Mouse (Mus musculus): ENCODE results near the gene Scamp5.

The Scamp5 gene

DNA sequence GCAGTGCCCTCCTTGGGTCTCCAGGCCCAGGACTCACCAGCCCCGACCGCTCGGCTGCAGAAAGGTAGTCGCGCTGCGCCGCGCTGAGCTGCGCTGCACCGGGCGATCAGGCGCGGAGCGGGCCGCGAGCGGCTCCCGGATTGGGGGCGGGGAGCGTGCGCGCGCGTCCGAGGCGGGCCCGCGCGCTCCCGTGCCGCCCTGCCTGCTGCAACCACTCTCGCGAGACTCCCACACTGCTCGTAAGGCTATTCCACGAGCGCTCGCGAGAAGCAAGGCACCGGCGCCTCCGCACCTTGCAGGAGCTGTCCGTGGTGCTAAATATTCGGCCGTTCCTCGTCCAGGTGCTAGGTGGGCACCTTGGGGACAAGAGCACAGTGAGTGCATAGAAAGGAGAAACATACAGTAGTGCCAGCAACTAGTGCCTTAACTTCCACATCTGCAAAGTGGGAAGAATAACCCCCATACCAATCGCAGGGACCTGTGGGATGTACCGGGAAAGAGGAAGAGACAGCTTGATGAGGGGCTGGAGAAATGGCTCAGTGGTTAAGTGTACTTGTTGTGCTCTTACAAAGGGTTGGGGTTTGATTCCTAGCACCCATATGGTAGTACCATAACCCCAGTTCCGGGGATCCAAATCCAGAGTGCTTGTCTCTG lies at the start of gene Scamp5:
Gene Scamp5, minus strand, starts transcription at position 165 of the 654 bp plus-strand sequence.
- DNase-seq (ENCODE audit: low read depth, low spot score): peak; percentile 97

DNA sequence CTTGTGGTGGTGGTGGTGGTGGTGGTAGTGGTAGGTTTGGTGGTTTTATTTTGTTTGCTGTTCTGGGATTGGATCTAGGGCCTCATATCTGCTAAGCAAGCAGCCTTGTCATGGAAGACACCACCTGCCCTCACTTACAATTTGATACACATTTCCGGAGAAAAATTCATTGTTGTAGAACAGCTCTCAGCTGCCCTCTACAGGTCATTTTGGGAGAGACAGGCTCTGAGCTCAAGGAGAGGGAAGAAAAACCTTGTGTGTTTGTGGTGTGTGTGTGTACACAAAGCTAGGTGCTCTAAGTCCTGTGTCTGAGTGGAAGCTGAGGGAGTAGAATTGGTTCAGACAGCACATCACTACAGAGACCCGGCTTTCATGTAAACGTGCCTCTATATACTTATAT lies 49.3 kb upstream of the Scamp5 start:
- DNase-seq (ENCODE audit: low read depth, low spot score): peak; percentile 75

DNA sequence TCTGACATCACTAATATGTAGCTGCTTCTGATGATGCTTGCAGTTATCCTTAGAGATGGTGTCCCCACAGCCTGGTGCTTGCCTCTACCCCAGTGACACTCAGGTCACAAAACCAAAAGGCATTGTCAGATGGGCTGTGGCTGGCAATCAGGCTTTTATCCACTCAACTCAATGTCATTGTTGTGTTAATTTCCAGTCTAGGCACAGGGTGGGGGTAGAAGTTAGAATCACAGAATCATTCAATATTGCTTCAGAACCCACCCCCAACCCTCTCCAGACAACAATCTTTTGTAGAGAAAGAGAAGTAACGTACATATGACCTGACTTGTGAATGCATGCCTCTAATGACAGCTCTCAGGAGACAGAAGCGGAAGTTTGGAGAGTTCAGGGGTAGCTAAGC lies 42.7 kb upstream of the Scamp5 start:
- peak; percentile 85 for DNase-seq (ENCODE audit: low read depth, low spot score)

DNA sequence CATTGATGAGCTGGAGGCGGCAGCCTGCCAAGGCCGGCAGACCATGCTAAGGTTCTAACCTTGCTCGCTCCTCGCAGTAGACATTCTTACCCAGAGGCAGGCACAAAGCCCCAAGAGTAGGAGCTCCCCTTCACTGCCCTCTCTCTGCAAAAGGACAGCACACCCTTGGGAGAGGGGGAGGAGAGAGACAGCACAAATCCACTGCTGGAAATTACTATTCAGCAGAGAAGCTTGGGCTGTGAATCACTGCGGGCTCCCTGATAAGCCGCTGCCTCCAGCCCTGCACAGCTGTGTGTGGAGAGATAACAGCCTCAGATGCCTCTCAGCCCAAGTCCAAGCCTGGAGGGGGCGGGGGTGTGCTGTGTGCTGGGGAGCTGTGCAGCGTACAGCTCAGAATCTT lies 37.8 kb upstream of the Scamp5 start:
- DNase-seq (ENCODE audit: low read depth, low spot score): peak; percentile 48

DNA sequence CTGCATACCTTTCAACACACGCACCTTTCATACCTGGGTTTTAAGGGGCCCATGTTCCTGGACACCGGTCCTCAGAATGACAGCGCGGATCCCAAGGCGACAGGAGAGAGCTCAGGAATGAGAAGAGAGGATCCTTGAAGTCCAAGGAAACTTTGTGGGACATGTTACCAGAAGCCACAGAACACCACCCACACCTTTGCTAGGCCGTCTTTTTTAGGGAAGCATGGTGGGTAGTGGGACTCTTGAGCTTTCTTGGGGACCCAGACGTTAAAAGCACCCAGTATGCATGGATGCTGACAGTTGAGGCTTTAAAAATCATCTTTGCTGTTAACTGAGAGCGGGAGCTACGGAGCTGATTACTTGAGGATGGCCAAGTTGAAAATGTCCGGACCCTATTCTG lies 37.0 kb upstream of the Scamp5 start:
- DNase-seq (ENCODE audit: low read depth, low spot score): no peak

DNA sequence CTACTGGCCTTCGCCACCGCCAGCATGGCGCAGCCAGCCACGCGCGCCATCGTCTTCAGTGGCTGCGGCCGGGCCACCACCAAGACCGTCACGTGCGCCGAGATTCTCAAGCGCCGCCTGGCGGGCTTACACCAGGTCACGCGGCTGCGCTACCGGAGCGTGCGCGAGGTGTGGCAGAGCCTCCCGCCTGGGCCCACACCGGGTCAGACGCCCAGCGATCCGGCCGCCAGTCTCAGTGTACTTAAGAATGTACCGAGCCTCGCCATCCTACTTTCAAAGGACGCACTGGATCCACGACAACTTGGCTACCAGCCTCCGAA lies 36.5 kb upstream of the Scamp5 start:
- peak; percentile 96 for DNase-seq (ENCODE audit: low read depth, low spot score)

DNA sequence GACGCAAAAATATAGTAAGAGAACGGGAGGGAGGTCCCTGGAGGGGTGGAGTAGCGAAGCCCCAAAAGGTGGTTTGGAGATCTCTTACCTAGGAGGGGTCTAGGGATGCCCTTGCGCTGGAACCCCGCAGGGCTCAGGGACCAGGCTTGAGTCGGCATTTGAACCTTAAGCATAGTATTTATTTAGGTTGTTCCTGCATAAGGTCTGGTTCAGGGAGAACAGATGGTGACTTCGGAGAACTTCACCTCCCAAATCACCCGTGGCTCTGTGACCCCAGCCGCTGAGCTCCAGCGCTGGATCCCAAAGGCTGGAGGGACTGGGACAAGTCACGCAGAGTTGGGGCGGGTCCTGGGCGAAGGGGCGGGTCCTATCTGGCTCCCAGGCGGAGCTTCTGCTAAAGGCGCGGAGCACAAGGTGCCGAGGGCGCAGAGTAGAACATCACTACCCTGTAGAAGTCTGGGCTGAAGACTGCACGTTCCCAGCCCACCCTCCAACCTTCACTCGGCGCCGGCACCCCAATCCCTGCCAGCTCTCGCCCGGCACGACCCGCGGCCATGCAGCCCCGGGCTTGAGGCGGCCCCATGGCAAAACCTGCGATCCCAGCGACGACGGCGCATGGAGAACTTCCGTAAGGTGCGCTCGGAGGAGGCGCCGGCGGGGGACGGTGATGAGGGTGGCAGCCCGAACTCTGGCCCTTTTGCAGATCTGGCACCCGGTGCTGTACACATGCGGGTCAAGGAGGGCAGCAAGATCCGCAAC lies 35.9 kb upstream of the Scamp5 start, which contains the start of gene Rpp25:
Gene Rpp25, plus strand, starts transcription at position 405 of the 759 bp plus-strand sequence.
- peak; percentile 96 for DNase-seq (ENCODE audit: low read depth, low spot score)

DNA sequence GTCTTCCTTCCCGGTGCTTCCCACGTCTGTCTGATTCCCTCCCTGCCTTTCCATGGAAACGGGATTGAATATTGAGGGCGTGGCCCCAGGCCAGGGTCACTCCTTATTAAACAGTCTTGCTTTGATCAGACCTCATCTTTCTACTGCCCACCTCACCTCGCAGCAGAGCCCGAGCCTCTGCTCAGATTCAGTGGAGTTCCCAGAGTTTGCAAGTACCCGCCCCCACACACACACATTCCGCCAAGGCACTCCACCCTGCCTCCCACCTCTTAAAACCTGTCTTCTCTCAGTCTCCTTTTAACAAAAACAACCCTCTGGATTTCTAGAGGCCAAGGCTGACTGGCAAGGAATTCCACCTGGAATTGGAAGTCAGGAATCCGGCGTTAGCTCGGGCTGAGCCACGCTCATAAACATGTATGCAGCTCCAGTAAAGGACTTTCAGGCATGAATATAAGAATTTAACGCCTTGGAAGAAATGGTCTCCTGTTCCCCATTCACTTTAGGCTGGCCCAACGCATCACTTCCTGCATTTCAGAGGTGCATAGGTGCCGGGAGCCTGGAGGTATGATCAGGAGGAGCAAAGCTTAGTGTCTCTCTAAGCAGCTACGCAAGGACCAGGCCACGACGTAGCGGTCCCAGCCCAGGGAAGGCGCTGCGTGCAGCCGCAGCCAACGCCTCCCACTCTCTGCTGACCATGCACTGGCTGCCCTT lies 35.2 kb upstream of the Scamp5 start:
- peak; percentile 69 for DNase-seq (ENCODE audit: low read depth, low spot score)

DNA sequence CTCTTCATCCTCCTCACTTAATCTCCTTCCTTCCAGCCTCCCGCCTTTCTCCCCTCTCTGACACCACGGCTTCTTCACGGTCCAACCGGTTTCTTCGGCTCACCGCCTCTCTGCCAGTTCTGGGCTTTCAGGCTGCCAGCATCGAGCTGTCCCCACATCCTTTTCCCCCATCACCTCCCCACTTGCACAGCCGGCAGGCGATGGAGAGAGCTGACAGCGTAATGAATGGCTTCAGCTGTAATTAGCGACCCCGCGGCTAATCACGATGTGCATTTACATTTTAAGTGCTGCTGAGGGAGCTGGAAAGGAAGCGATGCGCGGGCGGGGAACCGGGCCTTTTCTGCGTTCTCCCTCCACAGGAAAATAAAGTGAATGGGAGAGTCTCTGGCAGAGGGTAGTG lies 34.0 kb upstream of the Scamp5 start:
- DNase-seq (ENCODE audit: low read depth, low spot score): no peak

DNA sequence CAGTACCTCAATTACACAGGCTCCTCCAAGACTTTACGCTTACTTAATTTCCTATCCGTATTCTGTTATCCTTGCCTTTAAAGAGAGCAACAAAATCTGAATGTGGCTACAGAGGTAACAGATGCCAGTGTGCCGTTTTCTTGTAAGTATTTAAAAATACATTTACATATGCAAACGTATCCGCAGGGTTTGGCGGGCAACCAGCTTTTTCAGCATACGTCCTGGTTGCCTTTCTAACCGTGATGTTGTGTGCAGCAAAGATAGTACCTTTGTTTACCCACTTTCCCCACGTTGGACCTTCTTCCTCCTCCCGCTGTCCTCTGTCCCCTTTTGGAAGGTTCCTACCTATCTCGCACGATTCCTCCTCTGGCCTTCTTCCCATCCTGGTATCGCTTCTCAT lies 33.6 kb upstream of the Scamp5 start:
- DNase-seq (ENCODE audit: low read depth, low spot score): no peak

DNA sequence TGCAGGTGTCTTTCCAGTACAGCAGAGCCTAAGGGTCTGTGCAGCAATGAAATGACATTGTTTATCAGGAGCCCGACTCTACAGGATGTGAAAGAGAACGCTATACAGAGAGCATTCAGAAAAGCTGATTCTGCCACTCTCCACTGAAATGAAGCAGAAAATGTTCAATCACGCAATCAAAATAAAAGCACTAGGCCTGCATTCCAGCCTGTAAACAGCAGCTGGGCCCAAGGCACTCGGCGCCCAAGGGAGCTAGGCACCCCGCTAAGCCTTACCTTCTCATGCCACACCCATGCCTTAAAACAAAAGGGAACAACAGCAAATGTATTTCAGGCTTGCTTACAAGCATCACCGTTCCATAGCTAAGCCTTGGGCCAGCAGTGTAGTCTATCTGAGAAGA lies 30.7 kb upstream of the Scamp5 start:
- peak; percentile 55 for DNase-seq (ENCODE audit: low read depth, low spot score)

DNA sequence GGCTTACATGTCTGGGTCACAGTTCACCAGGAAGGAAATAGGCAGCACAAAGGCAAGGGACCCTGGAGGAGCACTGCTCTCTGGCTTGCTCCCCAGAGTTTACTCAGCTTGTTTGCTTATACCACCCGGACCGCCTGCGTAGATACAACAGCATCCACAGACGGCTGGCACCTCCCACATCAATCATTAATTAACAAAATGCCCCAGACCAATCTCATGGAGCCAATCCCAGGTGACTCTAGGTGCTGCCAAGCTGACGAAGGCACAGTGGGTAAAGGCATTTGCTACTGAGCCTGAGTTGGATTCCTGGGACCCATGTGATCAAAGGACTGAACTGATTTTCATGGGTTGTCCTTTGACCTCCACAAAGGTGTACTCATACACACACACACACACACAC lies 29.4 kb upstream of the Scamp5 start:
- DNase-seq (ENCODE audit: low read depth, low spot score): no peak

DNA sequence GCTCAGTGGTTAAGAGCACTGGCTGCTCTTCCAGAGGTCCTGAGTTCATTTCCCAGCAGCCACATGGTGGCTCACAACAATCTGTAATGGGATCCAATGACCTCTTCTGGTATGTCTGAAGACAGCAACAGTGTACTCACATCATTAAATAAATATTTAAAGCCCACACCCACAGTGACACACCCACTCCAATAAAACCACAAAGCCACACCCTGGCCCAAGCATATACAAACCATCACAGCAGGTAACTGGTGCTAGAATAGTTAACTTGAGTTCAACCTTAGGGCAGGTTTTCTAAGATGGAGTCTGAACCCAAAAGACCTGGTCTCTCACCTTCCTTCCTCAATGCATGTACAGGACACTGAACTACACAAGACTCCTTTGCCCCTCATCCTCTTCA lies 27.1 kb upstream of the Scamp5 start:
- DNase-seq (ENCODE audit: low read depth, low spot score): peak; percentile 80

DNA sequence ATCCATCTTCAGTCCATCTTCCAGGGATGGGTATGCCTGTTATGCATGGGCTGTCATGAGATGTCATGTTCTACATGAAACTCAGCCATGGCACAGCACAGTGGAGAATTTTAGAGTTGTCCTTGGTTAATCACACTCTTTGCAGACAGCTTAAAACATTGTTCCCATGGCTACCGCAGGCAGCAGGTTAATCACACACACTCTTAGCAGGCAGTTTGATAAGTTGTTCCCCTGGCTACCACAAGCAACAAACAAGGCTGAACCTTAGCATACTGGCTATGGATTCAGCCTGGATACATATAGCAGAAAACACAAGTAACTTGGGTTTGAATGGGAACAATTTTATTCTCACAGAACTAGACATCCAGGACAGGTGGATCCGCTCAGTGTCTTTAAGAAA lies 25.7 kb upstream of the Scamp5 start:
- no peak for DNase-seq (ENCODE audit: low read depth, low spot score)

DNA sequence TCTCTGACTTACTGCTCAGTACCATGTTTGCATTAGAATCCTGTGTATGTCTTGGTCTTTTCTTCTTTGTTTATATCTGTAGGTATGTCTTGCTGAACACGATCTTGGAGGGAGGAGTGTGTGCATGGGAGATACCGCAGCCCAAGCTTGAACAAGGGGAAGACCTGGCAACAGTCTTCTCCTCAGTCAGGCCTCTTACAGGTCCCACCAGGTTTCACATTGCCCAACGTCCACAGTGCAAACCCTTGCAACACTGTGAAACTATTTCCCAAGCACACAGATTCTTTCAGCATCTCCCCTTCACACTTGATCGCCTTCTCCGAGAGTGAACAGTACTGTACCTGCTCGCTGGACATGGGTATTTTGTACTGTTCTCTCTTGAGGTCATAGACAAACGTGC lies 19.9 kb upstream of the Scamp5 start:
- no peak for DNase-seq (ENCODE audit: low read depth, low spot score)

DNA sequence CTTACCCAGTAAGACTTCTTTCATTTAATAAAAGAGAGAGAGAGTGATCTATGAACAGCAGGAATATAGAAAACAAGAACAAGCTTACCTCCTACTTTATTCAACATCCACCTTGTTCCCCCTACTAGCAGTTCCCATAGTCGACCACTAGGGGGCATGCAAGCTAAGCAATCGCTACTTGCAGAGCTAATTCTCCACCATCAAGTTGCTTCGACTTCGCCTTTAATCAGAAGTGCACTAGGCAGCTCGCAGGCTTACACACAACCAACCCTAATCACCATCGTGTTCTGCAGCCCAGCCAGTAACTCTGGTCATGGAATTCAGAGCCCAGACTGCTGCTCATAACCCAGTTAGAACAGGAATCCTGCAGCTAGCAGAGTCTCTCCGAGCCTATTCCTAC lies 17.9 kb upstream of the Scamp5 start:
- peak; percentile 90 for DNase-seq (ENCODE audit: low read depth, low spot score)

DNA sequence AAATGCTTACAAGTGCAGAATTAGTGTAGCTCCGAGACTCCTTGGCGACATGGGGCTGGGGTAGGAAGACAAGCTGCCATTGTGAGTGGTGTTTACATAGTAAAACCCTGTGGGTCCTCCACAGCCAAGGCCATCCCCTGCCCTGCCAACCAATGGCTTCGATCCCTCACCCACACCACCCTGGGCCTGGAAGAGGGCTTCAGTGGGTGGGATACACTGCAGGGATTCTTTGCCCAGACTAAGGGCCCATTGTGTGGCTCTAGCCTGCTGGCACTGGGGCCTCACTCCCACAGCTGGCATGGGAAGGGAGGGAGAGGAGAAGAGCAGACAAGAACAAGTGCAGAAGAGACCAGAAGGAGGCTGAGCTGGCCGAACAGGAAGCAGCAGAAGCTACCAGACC lies 1.1 kb upstream of the Scamp5 start:
- DNase-seq (ENCODE audit: low read depth, low spot score): no peak

DNA sequence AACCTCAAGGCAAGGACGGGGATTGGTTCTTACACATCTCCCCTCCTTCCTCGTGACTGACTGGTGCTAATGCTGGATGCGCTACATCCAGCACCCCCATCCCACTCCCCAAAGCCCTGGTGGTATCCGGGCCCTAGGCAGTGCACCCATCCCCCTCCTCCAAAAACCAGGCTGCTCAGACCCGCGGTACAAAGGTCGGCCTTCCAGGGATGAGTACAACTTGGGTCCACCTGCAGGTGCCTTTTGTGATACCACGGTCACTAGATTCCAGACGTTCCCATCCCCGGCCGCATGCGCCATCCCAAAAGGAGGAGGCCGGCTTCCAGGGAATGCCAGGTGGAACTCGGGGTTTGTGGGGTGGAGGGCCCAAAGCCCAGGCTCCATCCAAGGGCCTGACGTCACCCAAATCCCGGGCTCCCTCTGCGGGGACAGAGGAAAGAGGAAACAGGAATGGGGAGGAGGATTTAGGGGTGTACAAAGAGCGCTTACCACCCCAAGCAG lies 539 bp downstream of the Scamp5 start:
- DNase-seq (ENCODE audit: low read depth, low spot score): peak; percentile 54

DNA sequence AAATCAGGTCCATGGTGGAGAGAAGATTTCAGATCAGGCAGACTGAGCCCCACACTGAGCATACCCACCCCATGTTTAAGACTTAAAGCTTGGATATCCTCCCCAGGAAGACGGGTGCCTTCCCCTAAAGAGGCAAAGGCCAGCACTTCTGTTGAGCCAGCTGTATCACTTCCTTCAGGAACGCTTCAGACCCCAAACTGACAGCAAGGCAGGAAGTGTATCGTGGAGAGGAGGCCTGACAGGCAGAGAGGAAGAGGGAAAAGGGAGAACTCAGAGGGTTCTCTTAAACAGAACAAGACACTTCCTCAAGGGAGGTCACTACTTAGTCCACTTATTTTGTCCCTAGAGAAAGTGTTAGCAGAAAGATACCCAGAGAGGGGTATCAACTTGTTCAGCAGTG lies 1.8 kb downstream of the Scamp5 start:
- no peak for DNase-seq (ENCODE audit: low read depth, low spot score)

DNA sequence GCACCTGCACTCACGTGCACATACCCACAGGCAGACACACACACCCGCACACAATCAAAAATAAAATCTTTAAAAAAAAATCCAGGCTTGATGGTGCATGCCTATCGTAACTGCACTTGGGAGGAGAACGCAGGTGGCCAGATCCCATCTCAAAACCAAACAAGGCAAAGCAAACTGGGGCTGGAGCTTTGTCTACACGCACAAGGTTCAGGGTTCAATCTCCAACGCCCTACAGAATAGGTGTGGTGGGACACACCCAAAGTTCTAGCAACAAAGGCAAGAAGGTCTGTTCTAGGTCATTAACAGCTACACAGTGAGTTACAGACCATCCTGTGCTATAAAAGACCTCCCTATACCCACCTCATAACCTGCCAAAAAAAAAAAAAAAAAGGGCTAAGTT lies 5.0 kb downstream of the Scamp5 start:
- peak; percentile 64 for DNase-seq (ENCODE audit: low read depth, low spot score)

DNA sequence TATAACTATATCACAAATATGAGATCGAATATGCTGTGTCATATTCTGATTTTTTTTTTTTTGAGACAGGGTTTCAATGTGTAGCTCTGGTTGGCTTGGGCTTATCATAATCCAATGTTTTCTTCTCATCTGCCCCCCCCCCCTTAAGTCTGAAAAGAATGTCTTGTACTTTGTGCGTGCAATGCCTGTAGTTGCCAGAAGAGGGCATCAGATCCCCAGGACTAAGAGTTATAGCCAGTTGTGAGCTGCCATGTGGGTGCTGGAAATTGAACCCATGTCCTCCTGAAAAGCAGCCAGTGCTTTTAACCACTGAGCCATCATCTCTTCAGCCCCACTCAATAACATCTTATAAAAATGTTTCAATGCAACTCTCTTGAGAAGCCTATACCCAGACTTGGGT lies 8.2 kb downstream of the Scamp5 start:
- peak; percentile 68 for DNase-seq (ENCODE audit: low read depth, low spot score)

DNA sequence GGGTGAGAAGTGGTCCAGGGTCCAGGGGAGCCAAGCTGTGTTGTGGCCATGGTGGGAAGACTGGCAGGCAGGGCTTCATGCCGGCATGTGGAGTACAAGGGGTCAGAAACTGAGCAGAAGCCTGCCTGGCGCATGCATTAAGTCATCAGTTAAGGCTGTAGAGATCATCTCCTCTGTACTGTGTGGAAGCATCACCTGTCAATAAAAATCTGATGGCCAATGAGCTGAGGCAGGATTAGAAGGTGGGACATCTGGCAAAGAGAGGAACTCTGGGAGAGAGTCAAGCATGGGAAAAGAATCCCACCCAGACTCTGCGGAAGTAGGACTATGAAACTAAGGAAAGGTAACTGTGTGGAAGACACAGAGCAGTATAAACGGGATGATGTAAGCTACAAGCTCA lies 14.3 kb downstream of the Scamp5 start:
- peak; percentile 67 for DNase-seq (ENCODE audit: low read depth, low spot score)
